Mouse (Mus musculus): ENCODE results near the gene Zbtb8a. TPM values are rescaled to one million over a fixed set of nuclear protein-coding genes. Genes with fewer than 3 reads are reported as not detected.

Zbtb8a gene
- polyA plus RNA-seq, 1 experiment from 2014 or later, result 7.2 TPM

- 84% methylated on average over 15 of the region's 15 CpGs for whole genome bisulfite sequencing
- ATAC-seq (ENCODE audit: insufficient number of reproducible peaks, low FRiP score, low TSS enrichment, low read depth), result no peak
These were observed 20.2 kb downstream of the Zbtb8a start for GRCm38 (mm10) chr4:129357613-129358163.

GRCm38 (mm10) chr4:129354236-129354635, 23.7 kb downstream of the Zbtb8a start:
- 83% methylated on average over 15 of the region's 15 CpGs for WGBS
- DNase-seq (ENCODE audit: low spot score) (no peak), ATAC-seq (ENCODE audit: insufficient number of reproducible peaks, low FRiP score, low TSS enrichment, low read depth) (no peak)
- no peaks in the 10 kb centered on the region for H3K27me3 ChIP-seq (ENCODE audit: control insufficient read depth, insufficient read depth, low read length)
- H3K36me3 ChIP-seq (ENCODE audit: control insufficient read depth, insufficient read depth, low read length), result peaks cover 3% of the 10 kb centered on the region; the same call in 1 of the 2 replicates
- no peak overlapping the region for H3K4me2 ChIP-seq (ENCODE audit: low read depth, severe bottlenecking)
- H3K9ac ChIP-seq (ENCODE audit: low read length), result no peak overlapping the region
- no peak overlapping the region for H3K27ac ChIP-seq (replicated peaks; ENCODE audit: low read depth, low read length)
- no peaks in the 10 kb centered on the region for H3K4me1 ChIP-seq (ENCODE audit: control insufficient read depth, insufficient read depth, low read length)
- H3K4me3 ChIP-seq (ENCODE audit: low read depth, low read length), result no peak overlapping the region
- no peaks in the 10 kb centered on the region for H3K9me3 ChIP-seq (ENCODE audit: control insufficient read depth, low read length)

More at GRCm38 (mm10) chr4:129357613-129358163, 20.2 kb downstream of the Zbtb8a start:
- no peak overlapping the region for H3K4me3 ChIP-seq (ENCODE audit: low read depth, low read length)
- no peak overlapping the region for H3K27ac ChIP-seq (replicated peaks; ENCODE audit: low read depth, low read length)
- no peaks in the 10 kb centered on the region for H3K9me3 ChIP-seq (ENCODE audit: control insufficient read depth, low read length)
- no peaks in the 10 kb centered on the region for H3K4me1 ChIP-seq (ENCODE audit: control insufficient read depth, insufficient read depth, low read length)
- no peak for DNase-seq (ENCODE audit: low spot score)
- no peaks in the 10 kb centered on the region for H3K27me3 ChIP-seq (ENCODE audit: control insufficient read depth, insufficient read depth, low read length)
- H3K36me3 ChIP-seq (ENCODE audit: control insufficient read depth, insufficient read depth, low read length), result peaks cover 3% of the 10 kb centered on the region; the same call in 1 of the 2 replicates
- no peak overlapping the region for H3K4me2 ChIP-seq (ENCODE audit: low read depth, severe bottlenecking)
- no peak overlapping the region for H3K9ac ChIP-seq (ENCODE audit: low read length)

- Histone ChIP-seq H3K36me3 (ENCODE audit: control insufficient read depth, insufficient read depth, low read length) (peaks cover 3% of the 10 kb centered on the region; the same call in 1 of the 2 replicates), H3K27me3 (ENCODE audit: control insufficient read depth, insufficient read depth, low read length) (no peaks in the 10 kb centered on the region), H3K4me3 (ENCODE audit: low read depth, low read length) (no peak overlapping the region), H3K4me1 (ENCODE audit: control insufficient read depth, insufficient read depth, low read length) (no peaks in the 10 kb centered on the region), H3K9ac (ENCODE audit: low read length) (no peak overlapping the region), H3K27ac (replicated peaks; ENCODE audit: low read depth, low read length) (no peak overlapping the region), H3K9me3 (ENCODE audit: control insufficient read depth, low read length) (no peaks in the 10 kb centered on the region), H3K4me2 (ENCODE audit: low read depth, severe bottlenecking) (no peak overlapping the region)
- ATAC-seq (ENCODE audit: insufficient number of reproducible peaks, low FRiP score, low TSS enrichment, low read depth) (no peak), DNase-seq (ENCODE audit: low spot score) (no peak)
- 88% methylated on average over 12 of the region's 12 CpGs for WGBS
These were observed 24.7 kb downstream of the Zbtb8a start for GRCm38 (mm10) chr4:129353176-129353575.

- Histone ChIP-seq H3K27me3 (ENCODE audit: control insufficient read depth, insufficient read depth, low read length) (no peaks in the 10 kb centered on the region), H3K36me3 (ENCODE audit: control insufficient read depth, insufficient read depth, low read length) (peaks cover under 1% of the 10 kb centered on the region; the same call in 1 of the 2 replicates), H3K9me3 (ENCODE audit: control insufficient read depth, low read length) (no peaks in the 10 kb centered on the region), H3K27ac (replicated peaks; ENCODE audit: low read depth, low read length) (no peak overlapping the region), H3K4me3 (ENCODE audit: low read depth, low read length) (no peak overlapping the region), H3K4me1 (ENCODE audit: control insufficient read depth, insufficient read depth, low read length) (no peaks in the 10 kb centered on the region), H3K4me2 (ENCODE audit: low read depth, severe bottlenecking) (no peak overlapping the region), H3K9ac (ENCODE audit: low read length) (no peak overlapping the region)
- DNase-seq (ENCODE audit: low spot score) (no peak), ATAC-seq (ENCODE audit: insufficient number of reproducible peaks, low FRiP score, low TSS enrichment, low read depth) (no peak)
- WGBS, result 83% methylated on average over 6 of the region's 6 CpGs
These were observed 26.8 kb downstream of the Zbtb8a start for GRCm38 (mm10) chr4:129351111-129351510.

- H3K9ac ChIP-seq (ENCODE audit: low read length), result no peak overlapping the region
- DNase-seq (ENCODE audit: low spot score) (peak; percentile 92), ATAC-seq (ENCODE audit: insufficient number of reproducible peaks, low FRiP score, low TSS enrichment, low read depth) (no peak)
- no peak overlapping the region for H3K27ac ChIP-seq (replicated peaks; ENCODE audit: low read depth, low read length)
- no peaks in the 10 kb centered on the region for H3K36me3 ChIP-seq (ENCODE audit: control insufficient read depth, insufficient read depth, low read length)
- H3K4me1 ChIP-seq (ENCODE audit: control insufficient read depth, insufficient read depth, low read length), result no peaks in the 10 kb centered on the region
- 8% methylated on average over 1 of the region's 1 CpGs for WGBS
- no peak overlapping the region for H3K4me3 ChIP-seq (ENCODE audit: low read depth, low read length)
- H3K27me3 ChIP-seq (ENCODE audit: control insufficient read depth, insufficient read depth, low read length), result no peaks in the 10 kb centered on the region
- no peak overlapping the region for H3K4me2 ChIP-seq (ENCODE audit: low read depth, severe bottlenecking)
- H3K9me3 ChIP-seq (ENCODE audit: control insufficient read depth, low read length), result no peaks in the 10 kb centered on the region
These were observed 27.3 kb downstream of the Zbtb8a start for GRCm38 (mm10) chr4:129350644-129351043.

DNA sequence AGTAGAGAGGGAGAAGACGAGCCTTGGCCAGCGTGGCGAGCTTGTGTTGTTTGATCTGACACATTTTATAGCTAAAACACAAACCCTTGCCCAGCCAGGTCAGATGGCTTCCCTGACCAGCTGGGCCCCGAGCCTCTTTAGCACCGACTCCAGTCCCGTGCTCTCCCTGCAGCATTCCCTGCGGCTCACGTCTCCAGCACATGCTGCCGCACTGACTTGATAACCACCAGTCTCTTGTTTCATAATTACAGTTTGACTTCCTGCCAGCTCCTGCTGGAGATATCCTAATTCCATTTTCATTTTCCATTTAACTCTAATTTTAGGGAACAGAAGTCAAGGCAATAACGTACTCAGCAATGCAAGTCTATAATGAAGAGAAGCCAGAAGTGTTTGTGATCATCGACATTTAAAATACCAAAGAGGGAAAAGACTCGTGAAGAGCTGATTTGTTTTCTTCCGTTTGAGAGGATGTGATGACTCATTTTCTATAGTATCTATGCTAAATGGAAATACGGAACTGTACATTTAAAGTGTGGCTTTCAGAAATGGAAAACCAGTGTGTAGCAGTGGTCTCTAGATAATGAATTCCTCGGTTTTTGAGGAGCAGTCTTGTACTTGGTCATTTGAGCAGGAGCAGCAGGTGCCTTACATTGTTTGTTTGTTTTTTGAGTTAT, 31.3 kb downstream of the Zbtb8a start:
- no peak overlapping the region for H3K27ac ChIP-seq (replicated peaks; ENCODE audit: low read depth, low read length)
- DNase-seq (ENCODE audit: low spot score) (no peak), ATAC-seq (ENCODE audit: insufficient number of reproducible peaks, low FRiP score, low TSS enrichment, low read depth) (no peak)
- no peaks in the 10 kb centered on the region for H3K4me1 ChIP-seq (ENCODE audit: control insufficient read depth, insufficient read depth, low read length)
- H3K9ac ChIP-seq (ENCODE audit: low read length), result no peak overlapping the region
- H3K9me3 ChIP-seq (ENCODE audit: control insufficient read depth, low read length), result no peaks in the 10 kb centered on the region
- peaks cover 6% of the 10 kb centered on the region for H3K36me3 ChIP-seq (ENCODE audit: control insufficient read depth, insufficient read depth, low read length)
- no peak overlapping the region for H3K4me3 ChIP-seq (ENCODE audit: low read depth, low read length)
- 86% methylated on average over 15 of the region's 15 CpGs for WGBS
- H3K27me3 ChIP-seq (ENCODE audit: control insufficient read depth, insufficient read depth, low read length), result no peaks in the 10 kb centered on the region
- H3K4me2 ChIP-seq (ENCODE audit: low read depth, severe bottlenecking), result no peak overlapping the region

- Histone ChIP-seq H3K9ac (ENCODE audit: low read length) (no peak overlapping the region), H3K36me3 (ENCODE audit: control insufficient read depth, insufficient read depth, low read length) (peaks cover 6% of the 10 kb centered on the region), H3K4me3 (ENCODE audit: low read depth, low read length) (no peak overlapping the region), H3K9me3 (ENCODE audit: control insufficient read depth, low read length) (no peaks in the 10 kb centered on the region), H3K4me1 (ENCODE audit: control insufficient read depth, insufficient read depth, low read length) (no peaks in the 10 kb centered on the region), H3K27ac (replicated peaks; ENCODE audit: low read depth, low read length) (no peak overlapping the region), H3K27me3 (ENCODE audit: control insufficient read depth, insufficient read depth, low read length) (no peaks in the 10 kb centered on the region), H3K4me2 (ENCODE audit: low read depth, severe bottlenecking) (no peak overlapping the region)
- ATAC-seq (ENCODE audit: insufficient number of reproducible peaks, low FRiP score, low TSS enrichment, low read depth), result no peak
- no peak for DNase-seq (ENCODE audit: low spot score)
- 79% methylated on average over 2 of the region's 2 CpGs for WGBS
These were observed 35.2 kb downstream of the Zbtb8a start for GRCm38 (mm10) chr4:129342705-129343104.

DNA sequence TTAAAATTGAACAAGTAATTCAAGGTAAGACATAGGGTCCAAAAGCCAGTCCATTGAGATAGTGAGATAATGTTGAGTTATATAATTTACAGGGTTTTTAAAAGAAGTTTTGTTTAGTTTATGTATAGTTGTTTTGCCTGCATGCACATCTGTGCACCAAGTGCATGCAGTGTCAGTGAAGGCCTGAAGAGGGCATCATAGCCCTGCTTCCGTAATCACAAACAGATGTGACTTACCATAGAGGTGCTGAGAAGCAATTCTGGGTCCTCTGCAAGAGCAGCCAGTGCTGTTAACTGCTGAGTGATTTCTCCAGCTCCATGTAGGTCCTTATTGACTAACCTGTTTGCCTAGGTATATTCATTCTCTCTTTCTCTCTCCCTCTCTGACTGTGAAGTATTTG, 36.0 kb downstream of the Zbtb8a start:
- DNase-seq (ENCODE audit: low spot score) (no peak), ATAC-seq (ENCODE audit: insufficient number of reproducible peaks, low FRiP score, low TSS enrichment, low read depth) (no peak)
- Histone ChIP-seq H3K27ac (replicated peaks; ENCODE audit: low read depth, low read length) (no peak overlapping the region), H3K36me3 (ENCODE audit: control insufficient read depth, insufficient read depth, low read length) (peaks cover 6% of the 10 kb centered on the region), H3K9me3 (ENCODE audit: control insufficient read depth, low read length) (no peaks in the 10 kb centered on the region), H3K4me3 (ENCODE audit: low read depth, low read length) (no peak overlapping the region), H3K4me1 (ENCODE audit: control insufficient read depth, insufficient read depth, low read length) (no peaks in the 10 kb centered on the region), H3K4me2 (ENCODE audit: low read depth, severe bottlenecking) (no peak overlapping the region), H3K9ac (ENCODE audit: low read length) (no peak overlapping the region), H3K27me3 (ENCODE audit: control insufficient read depth, insufficient read depth, low read length) (no peaks in the 10 kb centered on the region)
- WGBS, result 85% methylated on average over 1 of the region's 1 CpGs

Data from limb, embryonic 11.5 days (tissue).